Mouse (Mus musculus) embryonic stem cell, embryonic (primary cell): ENCODE results near the gene Plekha1.

Experiments used
- CTCF ChIA-PET, 4 experiments: fragments of 300-600 bp in 2 of 4; fragments of 350-600 bp in 2 of 4; sonication (Branson Sonifier 250); formaldehyde crosslinking; loops; one replicate each; lab custom pipeline; 2022; ENCODE audit warnings: inconsistent platforms in 2 of 4; lab: Charles Lee
- POLR2A ChIA-PET, 4 experiments: fragments of 300-600 bp in 2 of 4; fragments of 350-600 bp in 2 of 4; sonication (Branson Sonifier 250); formaldehyde crosslinking; loops; one replicate each; lab custom pipeline; 2022; ENCODE audit warnings: antibody characterized with exemption in 4 of 4, inconsistent platforms in 1 of 4; lab: Charles Lee

Plekha1 gene

DNA sequence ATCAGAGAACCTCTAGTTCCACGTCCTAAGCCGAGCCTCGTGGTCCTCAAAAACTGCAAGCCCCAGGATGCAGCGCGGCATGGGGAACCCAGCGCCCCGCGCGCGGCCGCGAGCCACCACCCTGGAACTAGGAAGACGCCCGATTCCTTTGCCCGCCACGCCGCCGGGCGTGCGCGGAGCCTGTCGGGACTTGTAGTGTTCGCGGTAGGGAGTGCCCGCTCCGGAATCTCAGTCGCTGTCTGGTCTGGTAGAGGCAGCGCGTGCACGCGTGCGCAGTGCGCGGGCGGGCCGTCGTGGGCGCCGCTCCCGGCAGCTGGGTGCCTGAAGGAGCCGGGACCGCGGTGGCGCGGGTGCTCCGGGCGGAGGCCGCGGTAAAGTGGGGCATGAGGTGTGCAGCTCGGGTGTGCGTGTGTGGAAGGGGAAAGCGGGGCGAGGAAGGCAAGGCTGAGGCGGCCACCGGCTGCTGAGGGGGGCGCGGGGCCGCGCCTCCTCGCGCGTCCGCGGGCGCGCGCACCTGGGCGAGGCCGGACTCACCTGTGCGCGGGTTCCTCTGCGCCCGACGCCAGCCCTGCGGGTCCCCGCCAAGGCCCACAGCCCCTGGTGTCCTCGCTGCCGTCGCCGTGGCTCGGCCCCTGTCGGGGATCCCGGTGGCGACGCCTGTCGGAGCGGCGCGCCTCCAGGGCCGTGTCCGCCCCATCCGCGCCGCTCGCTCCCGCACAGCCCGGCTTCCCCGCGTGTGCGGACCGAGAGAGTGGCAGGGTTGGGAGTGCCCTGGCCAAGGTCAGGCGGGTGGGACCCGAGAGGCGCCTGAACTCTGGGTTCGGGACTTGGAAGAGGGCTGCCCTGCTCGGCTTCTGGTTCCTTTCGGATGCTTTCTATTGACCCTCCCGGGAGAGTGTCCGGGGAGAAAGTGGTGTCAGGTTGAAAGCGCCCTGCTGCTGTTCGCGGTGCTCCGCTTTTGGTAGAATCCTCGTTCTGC is at the start of gene Plekha1:
TSS of gene Plekha1 (plus strand) at position 144 of the 979 bp plus-strand sequence.
- ChIA-PET CTCF (interaction anchor here in 2 of 4 experiments (1.0 to 1.2 kb wide), 2 partner anchors 103 to 128 kb away, joined by 3 read pairs; no protein-coding TSS in a partner anchor), POLR2A (interaction anchor here in 3 of 4 experiments (0.7 to 3.9 kb wide), 26 partner anchors 8 to 275 kb away, joined by 3 to 17 read pairs (median 3); no protein-coding TSS in a partner anchor)

DNA sequence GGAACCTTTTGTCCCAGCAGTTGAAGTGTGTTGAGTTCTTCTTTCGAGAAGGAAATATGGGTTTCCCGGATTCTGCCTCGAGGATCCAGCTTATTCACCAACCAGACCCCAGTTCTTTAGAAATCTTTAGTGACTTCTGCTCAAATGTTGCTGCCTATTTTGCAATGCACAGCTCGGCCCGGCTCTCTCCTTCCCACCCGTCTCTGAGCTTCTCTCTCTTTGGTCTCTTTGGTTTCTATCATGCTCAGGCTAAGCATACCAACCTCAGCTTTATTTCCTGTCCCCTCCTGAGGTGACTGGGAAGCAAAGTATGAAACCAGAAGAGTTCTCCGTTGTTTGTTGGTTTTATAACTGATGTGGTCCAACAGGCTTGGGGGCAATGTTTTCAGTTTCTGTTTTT is 49.3 kb upstream of the Plekha1 start:
- ChIA-PET POLR2A (interaction anchor here in 2 of 4 experiments (0.6 to 1.6 kb wide), 4 partner anchors 19 to 1151 kb away, joined by 3 to 5 read pairs (median 4); no protein-coding TSS in a partner anchor), CTCF (interaction anchor here in 2 of 4 experiments (0.9 to 2.1 kb wide), 3 partner anchors 12 to 54 kb away, joined by 3 to 7 read pairs (median 4); no protein-coding TSS in a partner anchor)

DNA sequence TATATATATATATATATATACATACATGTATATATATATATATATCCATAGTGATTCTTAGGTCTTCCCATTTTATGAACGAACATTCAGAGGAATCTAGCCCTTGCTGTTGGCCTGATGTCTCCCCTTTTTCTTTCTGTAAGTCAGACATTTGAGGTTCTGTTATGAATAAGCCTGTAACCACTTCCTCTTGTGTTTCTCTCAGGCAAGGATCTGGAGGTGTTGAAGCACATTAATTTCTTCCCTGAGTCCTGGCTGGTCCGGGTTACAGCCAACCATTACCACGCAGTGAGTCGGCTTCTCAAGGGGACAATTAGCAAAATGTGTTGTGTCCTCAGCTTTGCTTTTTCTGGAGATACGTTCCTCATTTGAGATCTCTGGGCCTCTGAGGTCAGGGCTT is 46.7 kb upstream of the Plekha1 start:
- ChIA-PET POLR2A (interaction anchor here in 1 of 4 experiments (1.5 kb wide), 1 partner anchor 16 kb away, joined by 4 read pairs; no protein-coding TSS in a partner anchor), CTCF (interaction anchor here in 1 of 4 experiments (0.9 kb wide), 1 partner anchor 22 kb away, joined by 3 read pairs; no protein-coding TSS in a partner anchor)

DNA sequence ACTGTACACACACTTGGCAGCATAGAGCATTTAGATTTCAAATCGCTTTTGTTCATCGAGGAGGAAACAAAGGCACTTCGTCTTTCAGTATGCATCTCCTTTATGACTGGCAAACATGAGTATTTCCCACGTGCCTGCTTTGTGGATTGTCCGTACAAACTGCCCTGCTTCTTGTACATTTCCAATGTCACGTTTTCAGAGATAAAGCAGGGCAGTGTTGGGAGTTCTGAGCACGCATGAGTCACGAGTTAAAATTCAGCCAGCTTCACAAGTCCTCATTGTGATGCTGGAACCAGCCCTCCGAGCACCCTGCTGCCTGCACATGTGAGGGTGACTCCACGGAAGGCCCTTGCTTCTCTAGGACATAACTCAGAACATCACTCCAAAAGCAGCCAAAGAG is 45.9 kb upstream of the Plekha1 start:
- ChIA-PET POLR2A (interaction anchor here in 1 of 4 experiments (1.5 kb wide), 1 partner anchor 16 kb away, joined by 4 read pairs; no protein-coding TSS in a partner anchor), CTCF (interaction anchor here in 2 of 4 experiments (0.6 to 0.9 kb wide), 2 partner anchors 23 to 87 kb away, joined by 3 to 5 read pairs; no protein-coding TSS in a partner anchor)

DNA sequence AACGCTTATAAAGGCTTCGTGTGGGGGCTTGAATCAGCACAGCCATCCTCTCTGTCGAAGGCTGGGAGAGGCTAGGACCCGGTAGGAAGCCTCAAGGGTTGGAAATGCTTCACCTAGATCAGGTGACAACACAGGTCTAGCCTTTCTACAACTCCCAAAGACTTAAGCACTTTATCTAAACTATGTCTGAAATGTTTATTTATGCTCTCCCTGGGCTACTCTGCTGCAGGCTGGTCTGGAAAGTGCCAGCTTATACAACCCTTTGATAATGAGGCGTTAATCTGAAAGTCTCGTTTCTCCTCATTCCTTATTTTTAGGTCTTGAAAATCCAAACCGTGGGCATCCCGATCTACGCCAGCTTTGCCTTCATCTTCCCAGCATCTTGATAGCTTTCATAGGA is 41.6 kb upstream of the Plekha1 start:
- POLR2A ChIA-PET = interaction anchor here in 2 of 4 experiments (0.9 to 1.8 kb wide), 4 partner anchors 8 to 46 kb away, joined by 3 to 5 read pairs (median 4); no protein-coding TSS in a partner anchor
- CTCF ChIA-PET = interaction anchor here in 1 of 4 experiments (1.5 kb wide), 1 partner anchor 81 kb away, joined by 4 read pairs; no protein-coding TSS in a partner anchor

DNA sequence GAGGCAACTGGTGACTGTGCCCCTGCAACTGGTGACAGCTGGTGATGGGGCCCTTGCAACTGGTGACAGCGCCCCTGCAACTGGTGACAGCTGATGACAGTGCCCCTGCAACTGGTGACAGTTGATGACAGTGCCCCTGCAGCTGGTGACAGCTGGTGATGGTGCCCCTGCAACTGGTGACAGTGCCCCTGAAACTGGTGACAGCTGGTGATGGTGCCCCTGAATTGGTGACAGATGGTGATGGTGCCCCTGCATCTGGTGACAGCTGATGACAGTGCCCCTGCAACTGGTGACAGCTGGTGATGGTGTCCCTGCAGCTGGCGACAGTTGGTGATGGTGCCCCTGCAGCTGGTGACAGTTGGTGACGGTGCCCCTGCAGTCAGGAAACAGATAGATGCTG is 39.2 kb upstream of the Plekha1 start:
- CTCF ChIA-PET = interaction anchor here (0.7 to 2.2 kb wide), 4 partner anchors 9 to 330 kb away, joined by 3 to 7 read pairs (median 4); no protein-coding TSS in a partner anchor
- POLR2A ChIA-PET = no interaction called here

DNA sequence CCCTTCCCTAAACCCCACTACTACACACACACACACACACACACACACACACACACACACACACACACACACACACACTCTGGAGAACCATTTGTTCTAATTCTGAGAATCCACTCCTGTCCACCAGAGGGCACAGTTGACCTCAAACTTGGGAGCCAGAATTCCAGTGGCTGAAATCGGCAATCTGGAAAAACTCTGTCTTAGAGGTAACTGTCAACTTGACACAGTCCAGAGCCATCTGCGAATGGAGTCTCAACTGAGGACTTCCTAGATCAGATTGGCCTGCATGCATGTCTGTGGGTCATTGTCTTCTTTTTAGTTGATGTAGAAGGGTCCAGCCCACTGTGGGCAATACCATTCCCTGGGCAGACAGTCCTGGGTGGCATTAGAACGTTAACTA is 38.1 kb upstream of the Plekha1 start:
- ChIA-PET POLR2A (interaction anchor here in 2 of 4 experiments (0.7 to 1.1 kb wide), 2 partner anchors 19 to 54 kb away, joined by 3 to 7 read pairs; partner anchors contain the start of gene Btbd16 (in 1 of the 2)), CTCF (interaction anchor here in 3 of 4 experiments (0.6 to 2.2 kb wide), 6 partner anchors 12 to 245 kb away, joined by 3 to 7 read pairs (median 3); no protein-coding TSS in a partner anchor)

DNA sequence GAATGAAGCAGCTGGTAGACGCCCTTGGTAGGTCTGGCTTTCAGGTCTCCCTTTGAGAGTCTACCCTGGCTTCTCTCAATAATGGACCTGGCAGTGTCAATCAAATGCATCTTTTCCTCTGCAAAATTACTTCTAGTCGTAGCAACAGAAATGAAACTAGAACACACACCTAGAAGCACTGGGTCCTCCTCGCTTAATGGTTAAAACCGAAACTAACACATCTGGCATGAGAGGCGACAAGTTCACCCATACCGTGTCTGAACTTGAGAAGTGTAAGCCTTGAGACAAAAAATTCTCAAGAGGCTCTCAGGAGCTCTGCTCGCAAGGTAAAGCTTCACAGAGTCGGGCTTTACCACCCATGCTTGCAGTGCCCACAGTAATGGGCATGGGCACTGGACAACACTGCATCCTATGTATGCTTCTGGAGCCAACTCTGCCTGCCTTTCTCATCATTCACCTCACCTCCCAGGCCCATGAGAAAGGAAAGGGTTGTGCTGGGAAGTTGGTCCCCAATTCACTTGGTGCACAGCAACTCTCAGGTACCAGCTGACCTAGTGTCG is 37.6 kb upstream of the Plekha1 start:
- ChIA-PET POLR2A (interaction anchor here in 1 of 4 experiments (1.1 to 1.7 kb wide), 2 partner anchors 18 to 33 kb away, joined by 3 read pairs; no protein-coding TSS in a partner anchor), CTCF (interaction anchor here in 3 of 4 experiments (0.7 to 2.2 kb wide), 5 partner anchors 12 to 88 kb away, joined by 3 to 7 read pairs (median 3); no protein-coding TSS in a partner anchor)

DNA sequence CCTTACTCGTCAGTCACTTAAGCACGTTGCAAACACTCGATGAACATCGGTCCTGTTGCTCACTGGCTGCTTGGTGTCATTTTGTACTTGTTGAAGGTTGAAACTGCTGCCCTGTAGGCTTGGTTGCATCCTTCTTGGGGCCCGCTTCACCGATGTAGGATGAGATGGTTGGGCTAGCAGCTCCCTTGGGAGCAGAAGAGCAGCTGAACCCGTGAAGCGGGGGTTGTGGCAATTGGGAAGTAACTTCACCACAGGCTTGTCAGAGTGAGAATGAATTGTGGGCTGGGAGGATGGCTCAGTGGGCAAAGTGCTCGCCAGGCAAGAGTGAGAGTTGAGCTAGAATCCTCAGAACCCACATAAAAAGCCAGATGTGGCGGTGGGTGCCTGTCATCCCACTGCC is 37.1 kb upstream of the Plekha1 start:
- POLR2A ChIA-PET = interaction anchor here in 2 of 4 experiments (0.6 to 1.7 kb wide), 3 partner anchors 18 to 33 kb away, joined by 3 to 4 read pairs (median 3); no protein-coding TSS in a partner anchor
- CTCF ChIA-PET = interaction anchor here in 3 of 4 experiments (1.0 to 1.5 kb wide), 3 partner anchors 85 to 88 kb away, joined by 3 to 5 read pairs (median 3); no protein-coding TSS in a partner anchor

DNA sequence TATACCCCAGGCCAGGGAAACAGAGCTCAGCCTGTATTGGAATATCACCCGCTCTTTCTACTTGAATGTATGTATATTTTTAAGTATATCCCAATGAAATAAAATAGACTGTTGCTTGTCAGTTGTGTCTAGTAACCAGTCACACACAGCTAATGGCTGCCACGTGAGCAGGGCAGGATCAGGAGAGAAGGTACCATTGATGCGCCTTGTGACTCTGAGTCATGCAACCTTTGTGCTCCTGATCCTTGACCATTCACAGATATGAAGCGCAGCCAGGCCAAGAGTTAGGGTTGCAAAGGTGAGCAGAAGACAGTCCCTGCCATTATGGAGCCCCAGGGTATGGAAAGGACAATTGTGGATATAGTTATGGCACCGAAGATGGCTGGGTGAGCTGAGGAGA is 34.0 kb upstream of the Plekha1 start:
- ChIA-PET CTCF (no interaction called here), POLR2A (interaction anchor here in 1 of 4 experiments (5.6 kb wide), 1 partner anchor 29 kb away, joined by 51 read pairs; no protein-coding TSS in a partner anchor)

DNA sequence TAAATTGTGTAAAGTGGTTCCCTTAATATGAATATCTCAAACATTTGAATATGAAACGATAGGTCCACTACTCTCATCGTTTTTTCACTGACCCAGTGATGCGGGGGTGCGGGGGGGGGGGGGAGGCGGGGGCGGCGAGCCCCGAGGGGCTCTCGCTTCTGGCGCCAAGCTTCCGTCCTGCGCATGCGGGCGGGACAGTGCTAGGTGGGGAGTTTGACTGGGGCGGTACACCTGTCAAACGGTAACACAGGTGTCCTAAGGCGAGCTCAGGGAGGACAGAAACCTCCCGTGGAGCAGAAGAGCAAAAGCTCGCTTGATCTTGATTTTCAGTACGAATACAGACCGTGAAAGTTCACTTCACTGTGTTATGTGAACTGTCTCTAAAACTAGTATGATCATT is 31.3 kb upstream of the Plekha1 start:
- POLR2A ChIA-PET = interaction anchor here in 3 of 4 experiments (0.5 to 5.6 kb wide), 29 partner anchors 10 to 302 kb away, joined by 3 to 51 read pairs (median 4); partner anchors contain the start of gene Plekha1 (in 1 of the 3)
- CTCF ChIA-PET = interaction anchor here (0.7 to 2.8 kb wide), 7 partner anchors 33 to 109 kb away, joined by 3 to 7 read pairs (median 5); no protein-coding TSS in a partner anchor

DNA sequence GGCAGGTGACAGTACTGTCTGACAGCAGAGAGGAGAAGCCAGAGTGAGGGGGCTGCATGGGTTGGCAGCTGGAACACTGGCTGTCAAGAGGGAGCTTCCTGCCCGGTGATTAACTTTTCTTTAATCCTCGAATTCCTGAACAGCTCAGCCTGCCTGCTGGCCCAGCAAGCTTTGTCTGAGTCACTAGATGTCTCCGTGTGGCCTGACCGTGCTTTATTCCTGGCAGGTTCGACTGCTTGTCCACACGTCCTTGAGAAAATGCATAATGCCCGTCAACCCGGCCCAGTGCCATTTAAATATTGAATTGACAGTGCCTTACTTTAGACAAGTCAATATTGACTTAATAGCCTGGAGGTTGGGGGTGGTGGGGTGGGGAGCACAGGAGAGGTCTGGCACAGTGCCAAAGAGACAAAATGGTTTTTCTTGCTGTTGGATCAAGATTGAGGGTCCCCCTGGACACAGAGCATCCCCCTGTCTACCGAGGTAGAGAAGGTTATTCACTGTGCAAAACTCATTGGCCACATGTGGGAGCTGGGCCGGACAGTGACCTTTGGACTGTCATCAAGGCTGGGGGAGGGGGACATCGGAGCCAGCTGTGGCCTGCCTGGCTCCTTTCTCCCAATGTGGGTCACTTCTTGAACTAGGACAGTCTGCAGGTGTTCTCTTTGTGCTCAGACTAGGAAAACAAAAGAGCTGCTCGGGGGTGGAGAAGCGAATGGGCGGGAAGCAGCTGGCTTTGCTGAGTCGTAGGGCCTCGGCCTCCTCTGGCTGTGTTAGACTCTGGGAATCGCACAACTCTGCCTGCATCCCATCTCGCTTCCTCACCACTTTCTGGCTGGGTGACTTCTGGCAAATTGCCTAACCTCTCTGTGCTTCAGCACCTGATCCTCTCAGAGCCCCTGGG is 30.3 kb upstream of the Plekha1 start:
- POLR2A ChIA-PET = interaction anchor here in 3 of 4 experiments (0.5 to 5.6 kb wide), 48 partner anchors 10 to 315 kb away, joined by 3 to 51 read pairs (median 4); partner anchors contain the start of gene Plekha1 (in 1 of the 3)
- CTCF ChIA-PET = interaction anchor here (0.5 to 2.8 kb wide), 15 partner anchors 9 to 629 kb away, joined by 3 to 7 read pairs (median 3); no protein-coding TSS in a partner anchor

DNA sequence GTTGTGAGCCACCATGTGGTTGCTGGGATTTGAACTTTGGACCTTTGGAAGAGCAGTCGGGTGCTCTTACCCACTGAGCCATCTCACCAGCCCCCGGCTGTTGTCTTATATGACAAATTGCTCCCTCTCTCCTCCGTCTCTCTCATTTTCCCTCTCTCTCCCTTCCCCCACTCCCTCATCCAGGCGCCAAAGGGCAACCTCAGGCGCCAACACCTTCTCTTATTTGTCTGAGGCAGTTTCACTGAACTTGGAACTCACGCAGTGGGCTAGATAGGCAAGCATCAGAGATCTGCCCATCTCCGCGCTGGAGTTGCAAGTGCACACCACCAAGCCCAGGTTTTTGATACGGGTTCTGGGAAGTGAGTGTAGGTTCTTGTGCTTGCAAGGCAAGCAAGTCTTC is 29.5 kb upstream of the Plekha1 start:
- ChIA-PET CTCF (interaction anchor here in 3 of 4 experiments (0.6 to 1.3 kb wide), 5 partner anchors 10 to 158 kb away, joined by 3 to 5 read pairs (median 3); no protein-coding TSS in a partner anchor), POLR2A (interaction anchor here in 3 of 4 experiments (0.6 to 5.6 kb wide), 25 partner anchors 9 to 892 kb away, joined by 3 to 51 read pairs (median 4); no protein-coding TSS in a partner anchor)

DNA sequence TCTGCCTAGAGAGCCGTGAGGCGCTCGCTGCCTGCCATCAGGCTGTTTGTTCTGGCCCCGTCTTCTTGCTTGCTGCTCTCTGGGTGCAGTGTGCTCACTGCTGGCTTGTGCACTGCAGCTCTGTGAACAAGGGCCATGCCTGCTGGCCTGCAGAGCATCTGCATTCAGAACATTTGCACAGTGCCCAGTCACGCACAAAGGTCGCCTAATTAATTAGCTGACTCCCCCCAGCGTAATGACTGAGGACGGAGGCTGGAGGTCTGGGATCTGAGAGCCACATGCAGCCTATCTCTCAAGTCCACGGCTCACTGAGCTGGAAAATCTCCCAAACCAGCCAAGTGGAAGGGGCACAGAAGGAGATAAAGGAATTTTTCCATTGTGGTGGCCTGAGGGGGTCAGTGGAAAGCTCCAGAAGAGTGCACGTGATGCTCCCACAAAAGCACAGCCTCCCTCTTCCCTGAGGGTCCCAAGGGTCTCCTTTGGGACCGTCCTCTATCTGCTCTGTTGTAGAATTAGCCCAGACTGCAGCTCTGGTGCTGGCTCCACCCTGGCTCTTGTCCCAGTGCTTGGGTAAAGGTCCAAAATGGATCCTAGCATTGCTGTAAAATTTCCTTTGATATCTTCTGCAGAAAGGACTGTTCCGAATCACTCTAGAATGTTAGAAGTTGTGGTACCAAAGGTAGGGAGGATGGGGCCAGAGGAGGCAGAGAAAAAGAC is 27.5 kb upstream of the Plekha1 start:
- POLR2A ChIA-PET = interaction anchor here in 2 of 4 experiments (0.9 to 2.7 kb wide), 10 partner anchors 9 to 305 kb away, joined by 3 to 26 read pairs (median 3); no protein-coding TSS in a partner anchor

DNA sequence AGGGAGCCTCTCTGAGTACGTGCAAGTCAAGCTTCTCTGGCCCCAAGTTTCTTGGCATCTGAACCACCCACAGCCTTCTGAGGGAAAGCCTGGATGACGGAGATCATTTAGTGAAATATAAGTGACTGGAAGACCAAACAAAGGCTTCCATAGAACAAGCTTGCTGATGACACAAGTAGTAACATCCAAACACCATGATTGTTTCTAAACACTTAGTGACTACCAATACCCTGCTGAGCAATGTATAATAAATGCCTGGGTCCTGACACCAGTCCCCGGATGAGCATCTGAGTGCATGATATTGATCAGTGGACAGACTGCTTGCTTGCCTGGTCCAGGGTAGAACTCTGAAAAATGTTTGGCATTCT is 26.9 kb upstream of the Plekha1 start:
- POLR2A ChIA-PET = interaction anchor here in 2 of 4 experiments (0.6 to 2.7 kb wide), 9 partner anchors 20 to 305 kb away, joined by 3 to 26 read pairs (median 3); no protein-coding TSS in a partner anchor
- CTCF ChIA-PET = interaction anchor here in 1 of 4 experiments (1.5 kb wide), 1 partner anchor 76 kb away, joined by 4 read pairs; no protein-coding TSS in a partner anchor

More for the DNA sequence above, 27.5 kb upstream of the Plekha1 start:
- CTCF ChIA-PET = interaction anchor here in 2 of 4 experiments (0.5 to 0.6 kb wide), 2 partner anchors 33 to 75 kb away, joined by 5 to 6 read pairs; no protein-coding TSS in a partner anchor
